Mouse (Mus musculus) kidney, adult 9 months (tissue): ENCODE results near the gene Raet1d.
"Not testable (repeated sequence)": the region's sequence is repeated elsewhere in the genome, so short reads cannot be mapped to it uniquely, and the experiment has no call there.

Experiments
- DNase-seq: peaks from one replicate; pipeline ENCODE4 v3.0.0; 2022

Gene Raet1d

GRCm38 (mm10) chr10:22360252-22360651, at the start of gene Raet1d:
Gene Raet1d, plus strand, starts transcription at chr10:22360552.
- not testable (repeated sequence) for DNase-seq

GRCm38 (mm10) chr10:22322858-22323257, 37.5 kb upstream of the Raet1d start:
- no peak for DNase-seq

- not testable (repeated sequence) for DNase-seq
These were observed 14.6 kb upstream of the Raet1d start for GRCm38 (mm10) chr10:22345721-22346120.

GRCm38 (mm10) chr10:22353548-22354195, 6.7 kb upstream of the Raet1d start:
- DNase-seq: not testable (repeated sequence)

- DNase-seq: not testable (repeated sequence)
These were observed 6.2 kb upstream of the Raet1d start for GRCm38 (mm10) chr10:22354196-22354574.

GRCm38 (mm10) chr10:22357373-22357772, 3.0 kb upstream of the Raet1d start:
- not testable (repeated sequence) for DNase-seq

- DNase-seq: not testable (repeated sequence)
These were observed 605 bp downstream of the Raet1d start for GRCm38 (mm10) chr10:22360957-22361356.

GRCm38 (mm10) chr10:22361415-22362352, 1.3 kb downstream of the Raet1d start:
- DNase-seq: not testable (repeated sequence)

GRCm38 (mm10) chr10:22362466-22362865, 2.1 kb downstream of the Raet1d start:
- not testable (repeated sequence) for DNase-seq

GRCm38 (mm10) chr10:22364915-22365314, 4.6 kb downstream of the Raet1d start:
- not testable (repeated sequence) for DNase-seq

GRCm38 (mm10) chr10:22381226-22381625, 20.9 kb downstream of the Raet1d start:
- not testable (repeated sequence) for DNase-seq

GRCm38 (mm10) chr10:22390146-22390545, 29.8 kb downstream of the Raet1d start:
- not testable (repeated sequence) for DNase-seq

GRCm38 (mm10) chr10:22391616-22392015, 31.3 kb downstream of the Raet1d start:
- DNase-seq: not testable (repeated sequence)

- not testable (repeated sequence) for DNase-seq
These were observed 32.9 kb downstream of the Raet1d start for GRCm38 (mm10) chr10:22393028-22393824.

- DNase-seq: not testable (repeated sequence)
These were observed 36.3 kb downstream of the Raet1d start for GRCm38 (mm10) chr10:22396680-22397079.

- peak; percentile 36 for DNase-seq
These were observed 42.0 kb downstream of the Raet1d start for GRCm38 (mm10) chr10:22402225-22402917.

- not testable (repeated sequence) for DNase-seq
These were observed 53.5 kb downstream of the Raet1d start for GRCm38 (mm10) chr10:22413702-22414494.
